Mouse (Mus musculus): ENCODE data around the gene Pitpnm2. TPM values are rescaled to one million over a fixed set of nuclear protein-coding genes. Genes with fewer than 3 reads are reported as not detected.
"Not testable (repeated sequence)": the region's sequence is repeated elsewhere in the genome, so short reads cannot be mapped to it uniquely, and the experiment has no call there.

Pitpnm2 gene
- polyA plus RNA-seq (2015; fragmentation: Nextera tagmentation; extraction: Ambion mirVana): 8.4 and 9.8 TPM in 2 replicates

GRCm38 (mm10) chr5:124249614-124250591 is at the start of gene Pitpnm2:
Gene Pitpnm2 (minus strand): TSS chr5:124249760.
- under 1% methylated on average over 57 of the region's 90 CpGs for WGBS
- ATAC-seq: peak; percentile 84
- H3K4me3 ChIP-seq (ENCODE audit: low read length): peak within 1 kb of the TSS; percentile 81
- H3K4me2 ChIP-seq (ENCODE audit: low read length): peak within 1 kb of the TSS; percentile 89
- peak within 1 kb of the TSS; percentile 78 for H3K27ac ChIP-seq (ENCODE audit: low read depth, low read length)
- H3K4me1 ChIP-seq (ENCODE audit: control insufficient read depth, insufficient read depth, low read depth, low read length): peaks cover 23% of the 10 kb centered on the region
- H3K9me3 ChIP-seq (ENCODE audit: control insufficient read depth, low read length): no peaks in the 10 kb centered on the region
- H3K36me3 ChIP-seq (ENCODE audit: control insufficient read depth, insufficient read depth, low read length): 0 out of 2 replicates have a peak, but pooled peaks cover 3% of the 10 kb centered on the region
- H3K27me3 ChIP-seq (replicated peaks; ENCODE audit: control insufficient read depth, insufficient read depth, low read length): no peaks in the 10 kb centered on the region
- peak within 1 kb of the TSS; percentile 88 for H3K9ac ChIP-seq (ENCODE audit: low read depth, low read length)

- not testable (repeated sequence) for H3K27me3 ChIP-seq (replicated peaks; ENCODE audit: control insufficient read depth, insufficient read depth, low read length); H3K9me3 ChIP-seq (ENCODE audit: control insufficient read depth, low read length); H3K4me3 ChIP-seq (ENCODE audit: low read length); H3K27ac ChIP-seq (ENCODE audit: low read depth, low read length); H3K4me2 ChIP-seq (ENCODE audit: low read length); H3K9ac ChIP-seq (ENCODE audit: low read depth, low read length); ATAC-seq; H3K4me1 ChIP-seq (ENCODE audit: control insufficient read depth, insufficient read depth, low read depth, low read length)
- 57% methylated on average over 4 of the region's 4 CpGs for WGBS
- H3K36me3 ChIP-seq (ENCODE audit: control insufficient read depth, insufficient read depth, low read length): peaks cover 34% of the 10 kb centered on the region
These were observed 49.7 kb upstream of the Pitpnm2 start for GRCm38 (mm10) chr5:124299307-124299706.

GRCm38 (mm10) chr5:124296475-124296874 is 46.9 kb upstream of the Pitpnm2 start:
- Histone ChIP-seq H3K9me3 (ENCODE audit: control insufficient read depth, low read length) (no peaks in the 10 kb centered on the region), H3K4me3 (ENCODE audit: low read length) (no peak overlapping the region), H3K4me1 (ENCODE audit: control insufficient read depth, insufficient read depth, low read depth, low read length) (no peaks in the 10 kb centered on the region), H3K27ac (ENCODE audit: low read depth, low read length) (no peak overlapping the region), H3K36me3 (ENCODE audit: control insufficient read depth, insufficient read depth, low read length) (peaks cover 42% of the 10 kb centered on the region), H3K4me2 (ENCODE audit: low read length) (no peak overlapping the region), H3K27me3 (replicated peaks; ENCODE audit: control insufficient read depth, insufficient read depth, low read length) (no peaks in the 10 kb centered on the region), H3K9ac (ENCODE audit: low read depth, low read length) (no peak overlapping the region)
- ATAC-seq: no peak
- 98% methylated on average over 4 of the region's 4 CpGs for WGBS

- H3K4me2 ChIP-seq (ENCODE audit: low read length): no peak overlapping the region
- no peaks in the 10 kb centered on the region for H3K27me3 ChIP-seq (replicated peaks; ENCODE audit: control insufficient read depth, insufficient read depth, low read length)
- H3K4me3 ChIP-seq (ENCODE audit: low read length): no peak overlapping the region
- no peaks in the 10 kb centered on the region for H3K9me3 ChIP-seq (ENCODE audit: control insufficient read depth, low read length)
- H3K9ac ChIP-seq (ENCODE audit: low read depth, low read length): no peak overlapping the region
- no peak overlapping the region for H3K27ac ChIP-seq (ENCODE audit: low read depth, low read length)
- WGBS: 95% methylated on average over 5 of the region's 5 CpGs
- no peak for ATAC-seq
- H3K4me1 ChIP-seq (ENCODE audit: control insufficient read depth, insufficient read depth, low read depth, low read length): no peaks in the 10 kb centered on the region
- H3K36me3 ChIP-seq (ENCODE audit: control insufficient read depth, insufficient read depth, low read length): peaks cover 54% of the 10 kb centered on the region
These were observed 44.4 kb upstream of the Pitpnm2 start for GRCm38 (mm10) chr5:124293967-124294366.

GRCm38 (mm10) chr5:124290216-124290615 is 40.7 kb upstream of the Pitpnm2 start:
- H3K4me2 ChIP-seq (ENCODE audit: low read length): no peak overlapping the region
- 91% methylated on average over 4 of the region's 4 CpGs for WGBS
- no peak for ATAC-seq
- H3K36me3 ChIP-seq (ENCODE audit: control insufficient read depth, insufficient read depth, low read length): peaks cover 48% of the 10 kb centered on the region
- no peak overlapping the region for H3K27ac ChIP-seq (ENCODE audit: low read depth, low read length)
- no peaks in the 10 kb centered on the region for H3K4me1 ChIP-seq (ENCODE audit: control insufficient read depth, insufficient read depth, low read depth, low read length)
- no peak overlapping the region for H3K4me3 ChIP-seq (ENCODE audit: low read length)
- peaks cover 4% of the 10 kb centered on the region for H3K9me3 ChIP-seq (ENCODE audit: control insufficient read depth, low read length)
- H3K27me3 ChIP-seq (replicated peaks; ENCODE audit: control insufficient read depth, insufficient read depth, low read length): no peaks in the 10 kb centered on the region
- H3K9ac ChIP-seq (ENCODE audit: low read depth, low read length): no peak overlapping the region

- Histone ChIP-seq H3K27me3 (replicated peaks; ENCODE audit: control insufficient read depth, insufficient read depth, low read length) (no peaks in the 10 kb centered on the region), H3K36me3 (ENCODE audit: control insufficient read depth, insufficient read depth, low read length) (peaks cover 45% of the 10 kb centered on the region), H3K27ac (ENCODE audit: low read depth, low read length) (no peak overlapping the region), H3K9ac (ENCODE audit: low read depth, low read length) (no peak overlapping the region), H3K4me3 (ENCODE audit: low read length) (no peak overlapping the region), H3K4me2 (ENCODE audit: low read length) (no peak overlapping the region), H3K4me1 (ENCODE audit: control insufficient read depth, insufficient read depth, low read depth, low read length) (no peaks in the 10 kb centered on the region), H3K9me3 (ENCODE audit: control insufficient read depth, low read length) (peaks cover 4% of the 10 kb centered on the region)
- no peak for ATAC-seq
- WGBS: 98% methylated on average over 6 of the region's 6 CpGs
These were observed 38.2 kb upstream of the Pitpnm2 start for GRCm38 (mm10) chr5:124287616-124288247.

- no peak overlapping the region for H3K4me2 ChIP-seq (ENCODE audit: low read length)
- H3K9ac ChIP-seq (ENCODE audit: low read depth, low read length): no peak overlapping the region
- H3K4me3 ChIP-seq (ENCODE audit: low read length): no peak overlapping the region
- WGBS: 73% methylated on average over 3 of the region's 3 CpGs
- peaks cover 34% of the 10 kb centered on the region for H3K36me3 ChIP-seq (ENCODE audit: control insufficient read depth, insufficient read depth, low read length)
- no peaks in the 10 kb centered on the region for H3K4me1 ChIP-seq (ENCODE audit: control insufficient read depth, insufficient read depth, low read depth, low read length)
- H3K27ac ChIP-seq (ENCODE audit: low read depth, low read length): no peak overlapping the region
- peaks cover 4% of the 10 kb centered on the region for H3K9me3 ChIP-seq (ENCODE audit: control insufficient read depth, low read length)
- H3K27me3 ChIP-seq (replicated peaks; ENCODE audit: control insufficient read depth, insufficient read depth, low read length): no peaks in the 10 kb centered on the region
- no peak for ATAC-seq
These were observed 34.8 kb upstream of the Pitpnm2 start for GRCm38 (mm10) chr5:124284330-124284729.

- no peak overlapping the region for H3K9ac ChIP-seq (ENCODE audit: low read depth, low read length)
- peaks cover 2% of the 10 kb centered on the region for H3K9me3 ChIP-seq (ENCODE audit: control insufficient read depth, low read length)
- H3K4me3 ChIP-seq (ENCODE audit: low read length): no peak overlapping the region
- no peak overlapping the region for H3K27ac ChIP-seq (ENCODE audit: low read depth, low read length)
- no peak for ATAC-seq
- H3K4me2 ChIP-seq (ENCODE audit: low read length): no peak overlapping the region
- H3K27me3 ChIP-seq (replicated peaks; ENCODE audit: control insufficient read depth, insufficient read depth, low read length): no peaks in the 10 kb centered on the region
- WGBS: 95% methylated on average over 2 of the region's 2 CpGs
- H3K4me1 ChIP-seq (ENCODE audit: control insufficient read depth, insufficient read depth, low read depth, low read length): no peaks in the 10 kb centered on the region
- peaks cover 28% of the 10 kb centered on the region for H3K36me3 ChIP-seq (ENCODE audit: control insufficient read depth, insufficient read depth, low read length)
These were observed 33.3 kb upstream of the Pitpnm2 start for GRCm38 (mm10) chr5:124282854-124283253.

GRCm38 (mm10) chr5:124270226-124270625 is 20.7 kb upstream of the Pitpnm2 start:
- H3K27me3 ChIP-seq (replicated peaks; ENCODE audit: control insufficient read depth, insufficient read depth, low read length): no peaks in the 10 kb centered on the region
- H3K36me3 ChIP-seq (ENCODE audit: control insufficient read depth, insufficient read depth, low read length): peaks cover 5% of the 10 kb centered on the region; the same call in 1 of the 2 replicates
- 76% methylated on average over 5 of the region's 5 CpGs for WGBS
- H3K9ac ChIP-seq (ENCODE audit: low read depth, low read length): no peak overlapping the region
- no peak overlapping the region for H3K4me2 ChIP-seq (ENCODE audit: low read length)
- H3K27ac ChIP-seq (ENCODE audit: low read depth, low read length): no peak overlapping the region
- no peaks in the 10 kb centered on the region for H3K4me1 ChIP-seq (ENCODE audit: control insufficient read depth, insufficient read depth, low read depth, low read length)
- no peak for ATAC-seq
- no peaks in the 10 kb centered on the region for H3K9me3 ChIP-seq (ENCODE audit: control insufficient read depth, low read length)
- H3K4me3 ChIP-seq (ENCODE audit: low read length): no peak overlapping the region
